Mouse (Mus musculus): ENCODE data around the gene Eef2.
"Not testable (repeated sequence)": the region's sequence is repeated elsewhere in the genome, so short reads cannot be mapped to it uniquely, and the experiment has no call there.

Eef2 gene

DNA sequence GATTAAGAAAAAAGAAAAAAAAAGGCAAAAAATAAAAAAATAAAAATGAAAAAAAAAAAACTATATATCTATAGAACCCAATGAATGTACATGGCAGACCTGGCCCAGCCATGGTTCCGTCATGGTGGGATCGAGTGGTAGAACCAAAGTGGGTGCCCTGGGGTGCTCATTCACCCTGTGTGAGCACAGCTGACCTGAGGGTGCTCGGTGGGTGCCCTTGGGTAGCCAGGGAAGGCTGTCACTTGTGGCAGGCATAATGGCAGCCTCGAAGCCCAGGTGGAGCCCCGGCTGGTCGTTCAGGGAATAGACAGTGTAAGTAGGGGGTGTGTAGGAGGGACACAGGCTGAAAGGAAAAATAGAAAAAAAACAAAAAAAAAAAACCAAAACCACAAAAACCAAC is 25.2 kb upstream of the Eef2 start:
- DNase-seq = no peak

GRCm38 (mm10) chr10:81152609-81153008 is 23.8 kb upstream of the Eef2 start:
- no peak for DNase-seq

- DNase-seq = no peak
Observed at GRCm38 (mm10) chr10:81154313-81154712, 22.1 kb upstream of the Eef2 start.

GRCm38 (mm10) chr10:81154736-81155135 is 21.7 kb upstream of the Eef2 start:
- no peak for DNase-seq

- DNase-seq = no peak
Observed at GRCm38 (mm10) chr10:81161602-81162317, 14.7 kb upstream of the Eef2 start.

- no peak for DNase-seq
Observed at GRCm38 (mm10) chr10:81162318-81162652, 14.1 kb upstream of the Eef2 start.

- peak; percentile 61 for DNase-seq
Observed at GRCm38 (mm10) chr10:81165118-81165517, 11.3 kb upstream of the Eef2 start.

GRCm38 (mm10) chr10:81167200-81168086 is 9.0 kb upstream of the Eef2 start, which contains the start of gene Pias4:
Pias4 (minus strand) TSS chr10:81167923.
- peak; percentile 100 for DNase-seq

- DNase-seq = no peak
Observed at GRCm38 (mm10) chr10:81168087-81168431, 8.4 kb upstream of the Eef2 start.

- DNase-seq = peak; percentile 77
Observed at GRCm38 (mm10) chr10:81168521-81169244, 7.7 kb upstream of the Eef2 start.

GRCm38 (mm10) chr10:81169411-81169900 is 7.0 kb upstream of the Eef2 start:
- DNase-seq = not testable (repeated sequence)

GRCm38 (mm10) chr10:81173132-81173531 is 3.3 kb upstream of the Eef2 start:
- peak; percentile 80 for DNase-seq

- peak; percentile 90 for DNase-seq
Observed at GRCm38 (mm10) chr10:81174617-81175344, 1.6 kb upstream of the Eef2 start.

GRCm38 (mm10) chr10:81175345-81175701 is 1.1 kb upstream of the Eef2 start:
- DNase-seq = not testable (repeated sequence)

DNA sequence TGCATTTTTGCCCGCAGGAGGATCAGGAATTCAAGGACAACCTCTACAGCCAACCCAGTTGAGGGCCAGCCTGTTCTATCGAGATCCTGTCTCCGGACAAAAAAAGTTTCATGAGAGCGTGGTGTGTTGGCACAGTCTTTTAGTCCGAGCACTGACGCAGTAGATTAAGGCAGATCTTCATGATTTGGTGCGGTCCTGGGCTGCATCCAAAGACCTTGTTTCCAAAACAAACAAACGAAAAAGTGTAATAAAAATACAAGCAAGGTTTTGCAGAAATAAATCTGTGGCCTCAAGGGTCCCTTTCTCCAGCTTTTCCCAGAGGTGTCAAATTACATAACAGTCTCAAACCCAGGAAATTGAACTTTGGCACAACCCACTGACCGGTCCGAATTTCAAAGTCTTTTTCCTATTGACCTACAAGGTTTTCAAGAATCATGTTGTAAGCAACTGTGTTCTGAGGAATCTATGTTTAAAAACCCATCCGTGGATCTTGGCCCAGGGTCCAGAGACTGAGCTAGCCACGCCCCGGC is 430 bp upstream of the Eef2 start:
- no peak for DNase-seq

- peak; percentile 63 for DNase-seq
Observed at GRCm38 (mm10) chr10:81177491-81177925, 1.1 kb downstream of the Eef2 start.

DNA sequence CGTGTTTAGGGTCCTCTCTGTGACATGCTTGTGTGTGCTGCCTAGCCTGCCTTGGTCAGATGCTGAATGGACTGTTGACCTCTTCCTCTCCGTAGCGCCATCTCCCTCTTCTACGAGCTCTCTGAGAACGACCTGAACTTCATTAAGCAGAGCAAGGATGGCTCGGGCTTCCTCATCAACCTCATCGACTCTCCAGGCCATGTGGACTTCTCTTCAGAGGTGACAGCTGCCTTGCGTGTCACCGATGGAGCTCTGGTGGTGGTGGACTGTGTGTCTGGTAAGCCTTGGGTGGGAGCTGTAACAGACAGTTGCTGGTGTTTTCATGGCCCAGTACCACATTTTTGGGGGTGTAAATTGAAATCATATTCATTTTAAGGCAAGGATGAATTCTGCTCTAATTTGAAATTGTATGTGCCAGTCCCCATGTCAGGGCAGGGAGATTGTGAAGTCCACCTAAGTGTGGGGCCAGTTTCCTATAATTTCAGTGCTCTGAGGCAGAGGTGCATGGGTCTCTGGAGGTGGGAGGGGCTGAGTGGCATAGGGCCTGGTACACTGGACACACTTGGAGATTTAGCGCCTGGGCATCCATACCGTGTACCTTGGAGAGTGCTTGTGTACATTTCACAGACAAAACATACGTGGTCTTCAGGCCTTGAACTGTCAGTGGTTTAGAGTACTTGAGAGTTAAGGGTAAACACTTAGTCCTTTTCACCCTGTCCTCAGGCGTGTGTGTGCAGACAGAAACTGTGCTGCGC is 1.7 kb downstream of the Eef2 start:
- no peak for DNase-seq

DNA sequence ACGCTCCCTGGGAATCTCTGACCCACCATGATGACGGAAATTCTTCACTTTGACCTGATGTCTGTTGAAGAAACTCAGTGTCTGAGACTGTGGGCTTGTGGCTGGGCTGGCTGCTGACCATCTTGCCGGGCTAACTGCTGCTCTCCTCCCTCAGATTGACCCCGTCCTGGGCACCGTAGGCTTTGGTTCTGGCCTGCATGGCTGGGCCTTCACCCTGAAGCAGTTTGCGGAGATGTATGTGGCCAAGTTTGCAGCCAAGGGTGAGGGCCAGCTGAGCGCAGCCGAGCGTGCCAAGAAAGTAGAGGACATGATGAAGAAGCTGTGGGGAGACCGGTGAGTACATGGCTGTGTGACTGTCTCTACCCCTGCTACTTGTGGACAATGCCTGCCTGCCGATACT is 2.5 kb downstream of the Eef2 start:
- DNase-seq = no peak

- no peak for DNase-seq
Observed at GRCm38 (mm10) chr10:81179451-81180342, 3.3 kb downstream of the Eef2 start.

DNA sequence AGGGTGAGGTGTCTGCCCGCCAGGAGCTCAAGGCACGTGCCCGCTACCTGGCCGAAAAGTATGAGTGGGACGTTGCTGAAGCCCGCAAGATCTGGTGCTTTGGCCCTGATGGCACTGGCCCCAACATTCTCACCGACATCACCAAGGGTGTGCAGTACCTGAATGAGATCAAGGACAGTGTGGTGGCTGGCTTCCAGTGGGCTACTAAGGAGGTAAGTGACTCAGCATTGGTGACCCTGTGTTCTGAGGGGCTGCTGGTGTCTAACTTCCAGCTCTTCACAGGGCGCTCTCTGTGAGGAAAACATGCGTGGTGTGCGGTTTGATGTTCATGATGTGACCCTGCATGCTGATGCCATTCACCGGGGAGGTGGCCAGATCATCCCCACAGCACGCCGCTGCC is 4.5 kb downstream of the Eef2 start:
- DNase-seq = no peak

DNA sequence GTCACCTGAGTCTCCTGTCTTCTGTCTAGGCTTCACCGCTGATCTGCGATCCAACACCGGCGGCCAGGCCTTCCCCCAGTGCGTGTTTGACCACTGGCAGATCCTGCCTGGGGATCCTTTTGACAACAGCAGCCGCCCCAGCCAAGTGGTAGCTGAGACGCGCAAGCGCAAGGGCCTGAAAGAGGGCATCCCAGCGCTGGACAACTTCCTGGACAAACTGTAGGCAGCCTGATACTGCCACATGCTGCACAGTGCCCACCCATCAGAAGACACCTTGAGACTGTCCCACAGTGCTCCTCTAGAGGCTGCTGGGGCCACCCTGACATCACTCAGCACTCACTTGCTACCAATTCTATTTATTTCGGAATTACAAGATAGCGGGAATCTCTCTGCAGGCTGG is 5.4 kb downstream of the Eef2 start:
- not testable (repeated sequence) for DNase-seq

Data from cerebellum, adult 11 months (tissue).